Mouse (Mus musculus): ENCODE data around the gene Gm5580.
A peak's percentile ranks its signal among the peaks of the same experiment; 100 is the strongest.
"Not testable (repeated sequence)": the region's sequence is repeated elsewhere in the genome, so short reads cannot be mapped to it uniquely, and the experiment has no call there.

Gene Gm5580

DNA sequence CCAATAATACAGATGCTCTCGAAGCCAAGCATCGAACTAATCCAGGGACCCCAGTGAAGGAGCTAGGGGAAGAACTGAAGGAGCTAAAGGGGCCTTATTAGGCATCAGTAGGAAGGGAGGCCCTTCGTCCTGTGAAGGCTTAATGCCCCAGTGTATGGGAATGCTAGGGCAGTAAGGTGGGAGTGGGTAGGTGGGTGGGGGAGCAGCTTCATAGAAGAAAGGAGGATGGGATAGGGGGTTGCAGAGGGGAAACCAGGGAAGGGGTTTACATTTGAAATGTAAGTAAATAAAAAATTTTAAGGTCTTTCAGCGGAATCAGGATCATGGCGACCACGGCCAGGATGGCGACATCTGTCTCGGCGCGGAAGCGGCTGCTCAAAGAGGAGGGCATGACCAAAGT is at the start of gene Gm5580:
Gm5580 (plus strand) TSS at position 301 of the 400 bp plus-strand sequence.
- not testable (repeated sequence) for DNase-seq (ENCODE audit: low read depth, low spot score)

DNA sequence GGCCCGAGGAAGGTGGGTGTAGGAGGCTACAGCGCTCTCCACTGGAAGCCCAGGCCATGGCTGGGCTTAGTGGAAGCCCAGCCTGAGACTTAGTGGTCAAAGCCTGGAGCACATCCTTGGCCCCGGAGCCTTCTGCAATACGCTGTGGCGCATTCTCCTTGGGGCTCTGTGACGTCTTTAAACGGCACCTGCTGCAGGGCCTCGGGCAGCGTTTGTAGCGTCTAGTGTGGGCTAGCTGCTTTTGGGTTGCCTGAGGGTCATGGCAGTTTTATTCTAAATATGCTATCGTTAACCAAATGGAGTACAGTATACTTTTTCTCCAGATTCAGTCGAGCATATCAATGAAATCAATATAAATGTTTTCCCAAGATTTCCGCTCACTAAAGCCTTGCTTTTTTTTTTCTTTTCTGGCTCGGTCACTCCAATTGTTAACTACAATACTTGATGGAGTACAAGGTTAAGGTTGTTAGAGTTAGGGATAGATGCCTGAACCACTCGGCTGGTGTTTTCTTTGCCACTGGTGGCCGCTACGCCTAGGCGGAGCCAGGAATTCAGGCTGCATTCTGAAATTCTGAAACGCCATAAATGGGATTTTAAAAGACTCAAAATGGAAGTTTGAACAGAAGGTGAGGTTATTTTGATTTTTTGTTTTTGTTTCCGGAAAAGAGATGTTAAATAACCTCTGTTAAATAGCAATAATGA is 44.5 kb upstream of the Gm5580 start, which contains the start of gene Olfr212:
Olfr212 (plus strand) TSS at position 215 of the 702 bp plus-strand sequence.
- not testable (repeated sequence) for DNase-seq (ENCODE audit: low read depth, low spot score)

DNA sequence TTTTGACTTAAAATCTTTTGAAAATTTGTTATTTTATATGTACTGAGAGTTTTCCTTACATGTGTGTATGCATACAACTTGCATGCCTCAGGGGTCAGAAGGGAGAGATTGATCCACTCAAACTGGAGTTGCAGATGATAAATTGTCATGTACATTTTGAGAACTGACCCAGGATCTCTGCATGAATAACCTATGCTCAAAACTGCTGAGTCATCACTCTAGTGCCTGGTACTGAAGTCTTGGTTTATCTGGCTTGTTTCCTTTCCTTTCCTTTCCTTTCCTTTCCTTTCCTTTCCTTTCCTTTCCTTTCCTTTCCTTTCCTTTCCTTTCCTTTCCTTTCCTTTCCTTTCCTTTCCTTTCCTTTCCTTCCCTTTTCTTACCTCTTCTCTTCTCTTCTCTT is 36.1 kb upstream of the Gm5580 start:
- no peak for DNase-seq (ENCODE audit: low read depth, low spot score)

DNA sequence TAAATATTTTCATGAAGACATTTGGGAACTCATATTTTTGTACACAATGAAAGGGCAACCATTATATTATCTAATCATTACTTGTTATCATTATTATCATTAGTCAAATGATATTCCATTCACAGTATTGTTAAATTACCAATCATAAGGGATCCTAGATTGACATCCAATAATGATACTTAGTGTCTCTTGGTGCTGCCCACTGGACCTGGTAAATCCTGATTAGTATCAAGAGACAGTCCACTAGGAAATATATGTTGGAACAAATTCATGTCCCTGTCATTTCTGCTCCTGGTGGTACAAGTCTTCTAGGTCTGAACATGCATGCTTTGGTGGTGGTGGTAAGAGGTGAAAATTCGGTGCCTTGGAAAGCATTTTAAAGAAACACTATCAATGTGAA is 12.8 kb upstream of the Gm5580 start, which contains the start of gene Olfr213:
Olfr213 (plus strand) TSS at position 301 of the 400 bp plus-strand sequence.
- DNase-seq (ENCODE audit: low read depth, low spot score) = no peak

DNA sequence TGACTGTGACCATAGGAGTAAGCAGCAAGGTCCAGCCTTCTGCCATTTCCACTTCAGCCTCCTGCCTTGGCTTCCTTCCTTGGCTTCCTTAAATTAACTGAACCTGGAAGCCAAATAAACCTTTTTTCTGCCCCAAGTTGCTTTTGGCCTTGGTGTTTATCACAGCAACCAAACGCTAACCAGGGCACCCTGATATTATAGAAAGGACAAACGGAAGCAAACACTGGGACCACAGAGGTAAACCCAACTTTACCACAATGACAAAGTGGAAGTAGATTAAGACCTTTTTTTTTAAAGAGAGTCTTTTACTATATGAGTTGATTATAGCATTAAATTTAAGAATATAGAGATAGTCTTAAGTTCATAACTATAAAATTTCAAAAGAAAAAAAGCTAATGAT is 8.4 kb upstream of the Gm5580 start:
- DNase-seq (ENCODE audit: low read depth, low spot score) = no peak

DNA sequence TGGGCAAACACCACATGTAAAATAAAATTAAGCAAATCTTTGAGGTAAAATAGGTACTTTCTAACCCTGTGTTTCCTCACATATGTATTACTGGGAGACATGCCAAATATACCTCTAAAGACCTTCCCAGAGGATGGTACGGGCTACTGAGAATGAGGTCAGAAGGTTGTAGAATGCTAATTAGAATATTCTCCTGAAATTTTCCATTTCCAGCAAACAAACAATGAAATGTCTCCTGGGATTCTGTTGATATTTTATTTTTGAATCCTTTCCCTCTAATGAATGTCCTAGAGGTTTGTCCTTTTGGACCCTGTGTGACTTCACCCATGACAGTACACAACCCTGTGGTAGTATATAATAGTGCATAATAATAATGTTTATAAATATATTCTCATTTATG is 3.0 kb downstream of the Gm5580 start, which contains the start of gene Olfr214:
Olfr214 (plus strand) TSS at position 301 of the 400 bp plus-strand sequence.
- DNase-seq (ENCODE audit: low read depth, low spot score) = no peak

DNA sequence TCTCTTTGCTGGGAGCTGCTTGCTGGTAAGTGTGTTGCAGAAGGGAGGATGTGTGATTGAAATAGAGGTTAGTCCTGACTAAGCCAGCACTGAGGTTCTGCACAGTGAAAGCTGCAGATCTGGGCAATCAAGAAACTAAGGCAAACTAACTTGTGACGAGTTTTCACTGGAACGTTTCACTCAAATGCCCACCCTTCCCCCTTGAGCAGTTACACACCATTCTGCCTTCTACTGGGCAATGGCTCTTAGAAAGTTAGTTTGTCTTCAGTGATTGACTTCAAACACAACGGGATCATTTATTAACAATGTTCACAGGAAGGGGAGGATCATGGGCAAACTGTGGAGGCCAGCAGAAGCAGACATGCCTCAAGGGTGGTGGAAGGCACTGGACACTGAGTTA is 4.0 kb downstream of the Gm5580 start:
- DNase-seq (ENCODE audit: low read depth, low spot score) = no peak

DNA sequence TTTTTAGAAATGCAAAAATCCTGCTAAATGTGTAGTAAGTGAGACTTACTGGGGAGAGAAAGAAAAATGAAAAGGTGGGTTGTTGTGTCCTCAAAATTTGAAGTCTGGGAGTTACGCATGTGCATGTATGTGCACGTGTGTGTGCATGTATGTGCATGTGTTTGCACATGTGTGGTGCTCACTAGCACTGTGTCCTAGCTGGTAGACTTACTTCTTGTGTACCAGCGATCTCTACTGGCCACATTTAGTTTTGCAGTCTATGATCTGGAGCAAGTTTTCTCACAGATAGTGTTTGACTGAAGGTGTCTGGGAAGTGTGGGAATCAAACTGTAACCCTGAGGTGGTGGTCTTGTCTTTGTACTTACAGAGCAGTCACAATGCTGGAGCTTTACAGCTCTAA is 18.9 kb downstream of the Gm5580 start:
- peak; percentile 71 for DNase-seq (ENCODE audit: low read depth, low spot score)

DNA sequence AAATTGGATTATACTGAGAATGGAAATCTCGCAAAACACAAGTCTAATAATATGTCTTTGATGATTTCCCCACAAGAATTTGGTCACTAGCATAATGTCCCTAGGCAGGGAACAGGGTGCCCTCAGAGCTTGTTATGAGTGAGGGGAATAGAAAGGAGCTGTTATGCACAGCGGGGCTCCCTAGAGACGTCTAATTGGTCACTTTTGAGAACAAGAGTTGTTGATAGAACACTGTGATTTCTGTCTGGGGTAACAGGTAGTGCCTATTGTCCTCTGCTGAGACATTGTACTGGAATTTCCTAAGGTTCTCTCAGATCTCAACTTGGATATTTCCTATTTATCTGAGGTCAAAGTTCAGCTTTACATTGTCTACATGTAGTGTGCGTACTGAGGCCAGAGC is 33.2 kb downstream of the Gm5580 start, which contains the start of gene Olfr215:
Olfr215 (minus strand) TSS at position 101 of the 400 bp plus-strand sequence.
- DNase-seq (ENCODE audit: low read depth, low spot score) = no peak

DNA sequence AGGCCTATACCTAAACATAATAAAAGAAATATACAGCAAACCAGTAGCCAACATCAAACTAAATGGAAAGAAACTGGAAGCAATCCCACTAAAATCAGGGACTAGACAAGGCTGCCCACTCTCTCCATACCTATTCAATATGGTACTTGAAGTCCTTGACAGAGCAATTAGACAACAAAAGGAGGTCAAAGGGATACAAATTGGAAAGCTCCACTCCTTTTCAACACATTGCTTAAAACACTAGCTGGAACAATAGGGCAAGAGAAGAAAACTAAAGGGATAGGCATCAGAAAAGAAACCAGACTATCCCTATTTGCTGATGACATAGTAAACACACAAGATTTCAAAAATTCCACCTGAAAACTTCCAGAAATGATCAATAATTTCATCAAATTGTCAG is 50.0 kb downstream of the Gm5580 start:
- DNase-seq (ENCODE audit: low read depth, low spot score) = peak; percentile 8

Measured in R1 (cell line).